In the genomic region with DNA sequence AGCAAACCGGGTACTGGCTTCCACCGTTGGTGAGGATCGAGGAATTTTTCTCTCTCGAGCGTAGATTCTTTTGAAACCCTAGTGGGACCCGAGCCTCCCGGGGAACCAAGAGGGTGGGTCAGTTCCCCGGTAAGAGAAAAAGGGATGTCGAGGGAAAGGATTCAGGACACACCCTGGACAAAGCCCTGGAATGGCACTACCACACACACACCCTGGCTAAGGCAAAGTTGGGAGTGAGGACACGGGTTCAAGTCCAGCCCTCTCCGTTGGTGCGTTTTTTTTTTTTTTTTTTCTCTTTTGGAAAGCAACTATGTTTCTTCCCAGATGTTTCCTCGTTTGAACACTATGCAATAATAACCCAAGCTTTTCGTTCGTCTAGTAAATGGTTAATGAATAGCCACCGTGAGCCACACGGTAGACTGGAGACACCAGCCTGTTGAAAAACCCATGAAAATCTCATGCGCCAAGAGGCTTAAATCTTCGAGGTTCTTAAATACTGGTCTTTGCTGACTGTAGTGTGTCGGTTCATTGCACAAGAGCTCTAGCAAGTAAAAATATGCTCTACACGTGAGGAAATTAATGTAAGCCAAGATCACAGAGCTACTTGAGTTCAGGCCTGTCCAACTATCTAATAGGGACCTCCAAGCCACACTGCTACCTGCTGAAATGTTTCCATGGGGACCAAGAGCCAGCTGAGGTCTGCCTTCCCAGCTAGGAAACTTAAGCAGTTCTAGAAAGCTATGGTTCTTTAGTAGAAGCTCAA, we compare ENCODE assay signal across 8 mouse cellular contexts. TPM values are rescaled to one million over a fixed set of nuclear protein-coding genes. Genes with fewer than 3 reads are reported as not detected.
A peak's percentile ranks its signal among the peaks of the same experiment; 100 is the strongest.
DNase-seq lines count a peak whose midpoint lies in the region; ATAC-seq and TF ChIP-seq lines count a peak whose summit lies in the region.

No protein-coding gene starts in this region.

- intact Hi-C loops in gastrocnemius, adult 2 months (cut with DNase I) = loop anchor here (5.0 to 10.0 kb wide), 3 partner anchors 100 to 302 kb away; partner anchors contain the start of genes Cfap20, Gins3 and Katnb1

- no peaks in the 10 kb centered on the region for H3K27me3 ChIP-seq in forebrain, embryonic 11.5 days (ENCODE audit: control insufficient read depth, insufficient read depth, low read length)
- H3K27me3 ChIP-seq in liver, embryonic 13.5 days = no peaks in the 10 kb centered on the region

- no peak for DNase-seq in gastrocnemius, adult 2 months
- no peak for DNase-seq in gastrocnemius, adult 18-20 months (ENCODE audit: low spot score)
- DNase-seq in 3T3-L1 (ENCODE audit: low read depth, low spot score) = peak; percentile 45
- no peak for DNase-seq in forebrain, embryonic 11.5 days (ENCODE audit: low spot score)
- DNase-seq in liver, embryonic 13.5 days = no peak
- no peak for DNase-seq in frontal cortex, postnatal 14 days (ENCODE audit: low spot score in 2 of 2)
- no peak for DNase-seq in adrenal gland, postnatal 4 days (ENCODE audit: low spot score in 2 of 2)
- DNase-seq in urinary bladder, postnatal 4 days (ENCODE audit: low spot score in 2 of 2) = no peak

- TF ChIP-seq CTCF in gastrocnemius, adult 2 months (IDR thresholded peaks at IDR 0.05) = no peak

- no peaks in the 10 kb centered on the region; the same call in 1 of the 2 replicates for H3K4me1 ChIP-seq in forebrain, embryonic 11.5 days (replicated peaks; ENCODE audit: control insufficient read depth, insufficient read depth, low read length)
- H3K4me1 ChIP-seq in liver, embryonic 13.5 days (replicated peaks) = peaks cover 33% of the 10 kb centered on the region

- H3K4me3 ChIP-seq in gastrocnemius, adult 2 months = peak overlapping the region; percentile 97
- H3K4me3 ChIP-seq in forebrain, embryonic 11.5 days (ENCODE audit: low read depth, low read length) = peak overlapping the region; percentile 69
- peak overlapping the region; percentile 75 for H3K4me3 ChIP-seq in liver, embryonic 13.5 days (replicated peaks)

- peak overlapping the region; percentile 85 for H3K4me2 ChIP-seq in forebrain, embryonic 11.5 days (ENCODE audit: low read depth, low read length, severe bottlenecking)
- H3K4me2 ChIP-seq in liver, embryonic 13.5 days = peak overlapping the region; percentile 95

- H3K36me3 ChIP-seq in forebrain, embryonic 11.5 days (ENCODE audit: control insufficient read depth, insufficient read depth, low read length) = peaks cover 14% of the 10 kb centered on the region
- peaks cover 39% of the 10 kb centered on the region for H3K36me3 ChIP-seq in liver, embryonic 13.5 days

- WGBS in forebrain, embryonic 11.5 days = 29% methylated on average over 21 of the region's 21 CpGs
- 22% methylated on average over 21 of the region's 21 CpGs for WGBS in liver, embryonic 13.5 days (ENCODE audit: insufficient replicate concordance)

- H3K27ac ChIP-seq in gastrocnemius, adult 2 months = peak overlapping the region; percentile 98
- H3K27ac ChIP-seq in forebrain, embryonic 11.5 days (ENCODE audit: low read depth, low read length) = peak overlapping the region; percentile 93
- peak overlapping the region; percentile 93 for H3K27ac ChIP-seq in liver, embryonic 13.5 days

- no peaks in the 10 kb centered on the region for H3K9me3 ChIP-seq in forebrain, embryonic 11.5 days (ENCODE audit: control insufficient read depth, low read length)
- no peaks in the 10 kb centered on the region for H3K9me3 ChIP-seq in liver, embryonic 13.5 days (replicated peaks)

- peak; percentile 32; the same call in 1 of the 2 replicates for ATAC-seq in forebrain, embryonic 11.5 days (replicated peaks; ENCODE audit: low FRiP score)
- no peak for ATAC-seq in liver, embryonic 13.5 days (ENCODE audit: low read depth)

- peak overlapping the region; percentile 94 for H3K9ac ChIP-seq in forebrain, embryonic 11.5 days (ENCODE audit: low read length)
- H3K9ac ChIP-seq in liver, embryonic 13.5 days = peak overlapping the region; percentile 85

RNA-seq across cellular contexts. Expression of gene Usb1, which starts 0.5 kb away (rescaled TPM):
- 1 to 10 TPM; 5.8 to 7.1 TPM for total RNA-seq in gastrocnemius, adult 2 months (2021)
- 1 to 10 TPM; 4.8 to 5.7 TPM for total RNA-seq in gastrocnemius, adult 18-20 months (2021)
- polyA plus RNA-seq in forebrain, embryonic 11.5 days (2014; fragmentation: Nextera tagmentation; extraction: Ambion mirVana) = 43.1 and 46.5 TPM in 2 replicates
- polyA plus RNA-seq in liver, embryonic 13.5 days (2015; fragmentation: Nextera tagmentation; extraction: Ambion mirVana) = 13.0 and 15.2 TPM in 2 replicates
- 10 to 100 TPM; 25.2 to 28.5 TPM for total RNA-seq in adrenal gland, postnatal 4 days (2021)

RNA-seq across cellular contexts. Expression of gene Zfp319, which starts 0.9 kb away (rescaled TPM):
- total RNA-seq in gastrocnemius, adult 2 months (2021) = 1 to 10 TPM; 3.3 to 4.4 TPM
- 1 to 10 TPM; 2.8 to 3.2 TPM for total RNA-seq in gastrocnemius, adult 18-20 months (2021)
- 14.6 and 15.0 TPM in 2 replicates for polyA plus RNA-seq in forebrain, embryonic 11.5 days (2014; fragmentation: Nextera tagmentation; extraction: Ambion mirVana)
- polyA plus RNA-seq in liver, embryonic 13.5 days (2015; fragmentation: Nextera tagmentation; extraction: Ambion mirVana) = 0.78 and 1.2 TPM in 2 replicates
- total RNA-seq in adrenal gland, postnatal 4 days (2021) = 10 to 100 TPM; 15.9 to 16.7 TPM

RNA-seq across cellular contexts. Expression of gene Mmp15, which starts 19.4 kb away (rescaled TPM):
- 10 to 100 TPM; 13.8 to 17.0 TPM for total RNA-seq in gastrocnemius, adult 2 months (2021)
- total RNA-seq in gastrocnemius, adult 18-20 months (2021) = 10 to 100 TPM; 16.8 to 17.8 TPM
- 20.6 and 21.0 TPM in 2 replicates for polyA plus RNA-seq in forebrain, embryonic 11.5 days (2014; fragmentation: Nextera tagmentation; extraction: Ambion mirVana)
- polyA plus RNA-seq in liver, embryonic 13.5 days (2015; fragmentation: Nextera tagmentation; extraction: Ambion mirVana) = 0.86 and 1.1 TPM in 2 replicates
- 10 to 100 TPM; 25.3 to 30.8 TPM for total RNA-seq in adrenal gland, postnatal 4 days (2021)

RNA-seq across cellular contexts. Expression of gene Tepp, which starts 22.3 kb away (rescaled TPM):
- total RNA-seq in gastrocnemius, adult 2 months (2021) = not detected
- not detected for total RNA-seq in gastrocnemius, adult 18-20 months (2021)
- not detected in 2 replicates for polyA plus RNA-seq in forebrain, embryonic 11.5 days (2014; fragmentation: Nextera tagmentation; extraction: Ambion mirVana)
- polyA plus RNA-seq in liver, embryonic 13.5 days (2015; fragmentation: Nextera tagmentation; extraction: Ambion mirVana) = not detected in 2 replicates
- not detected for total RNA-seq in adrenal gland, postnatal 4 days (2021)

RNA-seq across cellular contexts. Expression of gene Cngb1, which starts 26.2 kb away (rescaled TPM):
- total RNA-seq in gastrocnemius, adult 2 months (2021) = under 1 TPM; 0.08 to 0.66 TPM
- under 1 TPM; 0.05 to 0.07 TPM for total RNA-seq in gastrocnemius, adult 18-20 months (2021)
- polyA plus RNA-seq in forebrain, embryonic 11.5 days (2014; fragmentation: Nextera tagmentation; extraction: Ambion mirVana) = 0.17 and 0.33 TPM in 2 replicates
- not detected in 2 replicates for polyA plus RNA-seq in liver, embryonic 13.5 days (2015; fragmentation: Nextera tagmentation; extraction: Ambion mirVana)
- 1 to 10 TPM; 2.1 to 2.3 TPM for total RNA-seq in adrenal gland, postnatal 4 days (2021)
